Mouse (Mus musculus) lung, postnatal 0 days (tissue): Measurements from ENCODE around the gene Mbnl2. TPM values are rescaled to one million over a fixed set of nuclear protein-coding genes. Genes with fewer than 3 reads are reported as not detected.
A peak's percentile ranks its signal among the peaks of the same experiment; 100 is the strongest.

ENCODE experiments used
- ATAC-seq: fragments of 200-750 bp; cut with Nextera tagmentation; 2 replicates; pipeline ENCODE4 v1.8.0; 2017; ENCODE audit warnings: moderate library complexity
- DNase-seq: peaks from one replicate; pipeline ENCODE4 v3.0.0-alpha.2; 2016; ENCODE audit warnings: low spot score
- H3K27ac ChIP-seq: fragments of 300-500 bp; sonication (generic); 2 replicates; pipeline ENCODE4 v1.5.1; 2014; ENCODE audit warnings: antibody characterized with exemption, mild to moderate bottlenecking, low read length, mixed read lengths
- H3K27me3 ChIP-seq: fragments of 300-500 bp; sonication (generic); replicated peaks from 2 replicates; pipeline ENCODE4 v1.6.1; 2014; ENCODE audit warnings: low read length, mixed read lengths; ENCODE audit not compliant: insufficient read depth
- H3K36me3 ChIP-seq: fragments of 300-500 bp; sonication (generic); 2 replicates; pipeline ENCODE4 v1.6.1; 2014; ENCODE audit warnings: low read length, mixed read lengths; ENCODE audit not compliant: insufficient read depth
- H3K4me1 ChIP-seq: fragments of 300-500 bp; sonication (generic); 2 replicates; pipeline ENCODE4 v1.6.1; 2014; ENCODE audit warnings: antibody characterized with exemption, low read depth, low read length, mixed read lengths; ENCODE audit not compliant: insufficient read depth
- H3K4me2 ChIP-seq: fragments of 300-500 bp; sonication (generic); replicated peaks from 2 replicates; pipeline ENCODE4 v1.6.1; 2014; ENCODE audit warnings: low read depth, mild to moderate bottlenecking, low read length, moderate library complexity, mixed read lengths
- H3K4me3 ChIP-seq: fragments of 300-500 bp; sonication (generic); 2 replicates; pipeline ENCODE4 v1.5.1; 2014; ENCODE audit warnings: low read depth, low read length
- H3K9ac ChIP-seq: fragments of 300-500 bp; sonication (generic); replicated peaks from 2 replicates; pipeline ENCODE4 v1.6.1; 2014; ENCODE audit warnings: low read depth, mild to moderate bottlenecking
- H3K9me3 ChIP-seq: fragments of 300-500 bp; sonication (generic); 2 replicates; pipeline ENCODE4 v1.6.1; 2016; ENCODE audit warnings: low read length, mixed read lengths
- CTCF ChIP-seq: IDR thresholded peaks from 2 replicates; pipeline ENCODE4 v1.5.1; 2016; ENCODE audit warnings: antibody characterized with exemption, mild to moderate bottlenecking
- EP300 ChIP-seq: IDR thresholded peaks from 2 replicates; pipeline ENCODE4 v1.6.1; 2016; ENCODE audit warnings: antibody characterized with exemption, mild to moderate bottlenecking, control low read depth
- WGBS: fragments of 180-500 bp; shearing (Covaris S2); extraction: QIAGEN DNeasy Blood & Tissue Kit; methylation state at CpG from one replicate; pipeline ENCODE4 v1.1.7; 2014; 5-methylcytosine and 5-hydroxymethylcytosine counted together
- polyA plus RNA-seq: library from polyadenylated mRNA; unstranded; fragments of >200 nt; fragmentation: Nextera tagmentation; extraction: Ambion mirVana; gene quantifications from 2 replicates; pipeline ENCODE4 v1.2.1, GENCODE M21; 2015

The Mbnl2 gene
- polyA plus RNA-seq, 1 experiment from 2014 or later = 171 TPM

GRCm38 (mm10) chr14:120324883-120325480 lies 49.5 kb downstream of the Mbnl2 start:
- no peak overlapping the region for H3K27ac ChIP-seq

GRCm38 (mm10) chr14:120325673-120326072 lies 50.2 kb downstream of the Mbnl2 start:
- Histone ChIP-seq H3K9ac (no peak overlapping the region), H3K9me3 (no peaks in the 10 kb centered on the region), H3K4me3 (no peak overlapping the region), H3K27ac (no peak overlapping the region), H3K4me1 (peaks cover 16% of the 10 kb centered on the region), H3K27me3 (no peaks in the 10 kb centered on the region), H3K36me3 (0 out of 2 replicates have a peak, but pooled peaks cover 7% of the 10 kb centered on the region), H3K4me2 (no peak overlapping the region)
- ATAC-seq (no peak; the same call in 1 of the 2 replicates), DNase-seq (no peak)
- 56% methylated on average over 5 of the region's 5 CpGs for WGBS
- TF ChIP-seq EP300 (0 out of 2 replicates have a peak, but pooled peaks have one; percentile 15), CTCF (no peak)

More at GRCm38 (mm10) chr14:120324883-120325480, 49.5 kb downstream of the Mbnl2 start:
- Histone ChIP-seq H3K9ac (no peak overlapping the region), H3K27me3 (no peaks in the 10 kb centered on the region), H3K4me2 (no peak overlapping the region), H3K36me3 (0 out of 2 replicates have a peak, but pooled peaks cover 7% of the 10 kb centered on the region), H3K4me1 (peaks cover 22% of the 10 kb centered on the region), H3K9me3 (no peaks in the 10 kb centered on the region), H3K4me3 (no peak overlapping the region)
- no peak for DNase-seq
- no peak for ATAC-seq
- no peak for TF ChIP-seq EP300
- no peak for TF ChIP-seq CTCF
- 73% methylated on average over 19 of the region's 19 CpGs for WGBS

- WGBS = 75% methylated on average over 12 of the region's 12 CpGs
- peaks cover 2% of the 10 kb centered on the region; the same call in 1 of the 2 replicates for H3K4me1 ChIP-seq
- ATAC-seq (no peak), DNase-seq (no peak)
- H3K4me3 ChIP-seq = no peak overlapping the region
- TF ChIP-seq CTCF = no peak
- TF ChIP-seq EP300 = no peak
- H3K9ac ChIP-seq = no peak overlapping the region
- no peaks in the 10 kb centered on the region for H3K9me3 ChIP-seq
- no peak overlapping the region for H3K4me2 ChIP-seq
- no peaks in the 10 kb centered on the region for H3K36me3 ChIP-seq
- no peak overlapping the region for H3K27ac ChIP-seq
- H3K27me3 ChIP-seq = no peaks in the 10 kb centered on the region
These were observed 55.0 kb downstream of the Mbnl2 start for GRCm38 (mm10) chr14:120330454-120330853.

- no peaks in the 10 kb centered on the region for H3K36me3 ChIP-seq
- H3K9me3 ChIP-seq = no peaks in the 10 kb centered on the region
- no peak overlapping the region for H3K9ac ChIP-seq
- no peak for ATAC-seq
- peaks cover 5% of the 10 kb centered on the region; the same call in 1 of the 2 replicates for H3K4me1 ChIP-seq
- no peak overlapping the region for H3K4me3 ChIP-seq
- no peak for DNase-seq
- TF ChIP-seq CTCF (no peak), EP300 (no peak)
- no peaks in the 10 kb centered on the region for H3K27me3 ChIP-seq
- no peak overlapping the region for H3K4me2 ChIP-seq
- no peak overlapping the region for H3K27ac ChIP-seq
- 78% methylated on average over 13 of the region's 13 CpGs for WGBS
These were observed 55.5 kb downstream of the Mbnl2 start for GRCm38 (mm10) chr14:120330881-120331514.

- Histone ChIP-seq H3K27ac (no peak overlapping the region), H3K36me3 (no peaks in the 10 kb centered on the region), H3K4me3 (no peak overlapping the region), H3K9me3 (no peaks in the 10 kb centered on the region), H3K4me2 (no peak overlapping the region), H3K4me1 (peaks cover 27% of the 10 kb centered on the region; the same call in 1 of the 2 replicates), H3K27me3 (no peaks in the 10 kb centered on the region), H3K9ac (no peak overlapping the region)
- 74% methylated on average over 15 of the region's 15 CpGs for WGBS
- TF ChIP-seq CTCF (no peak), EP300 (no peak)
- DNase-seq (no peak), ATAC-seq (no peak)
These were observed 58.2 kb downstream of the Mbnl2 start for GRCm38 (mm10) chr14:120333465-120334243.

GRCm38 (mm10) chr14:120335366-120335765 lies 59.9 kb downstream of the Mbnl2 start:
- H3K4me2 ChIP-seq = no peak overlapping the region
- H3K9me3 ChIP-seq = no peaks in the 10 kb centered on the region
- H3K4me1 ChIP-seq = peaks cover 29% of the 10 kb centered on the region; the same call in 1 of the 2 replicates
- no peaks in the 10 kb centered on the region for H3K27me3 ChIP-seq
- H3K27ac ChIP-seq = no peak overlapping the region
- 73% methylated on average over 9 of the region's 9 CpGs for WGBS
- no peak for ATAC-seq
- TF ChIP-seq EP300 (no peak), CTCF (no peak)
- no peak overlapping the region for H3K9ac ChIP-seq
- no peaks in the 10 kb centered on the region for H3K36me3 ChIP-seq
- DNase-seq = no peak
- H3K4me3 ChIP-seq = no peak overlapping the region
